Mouse (Mus musculus) mature B cell (primary cell): ENCODE results near the gene Nxpe2.

ENCODE experiments used
- in situ Hi-C: fragments of 300-500 bp; cut with MboI; formaldehyde crosslinking; loops from 2 replicates; pipeline ENCODE4 v1.14.3; 2019

Nxpe2 gene

GRCm38 (mm10) chr9:48298983-48299382 is 54.3 kb downstream of the Nxpe2 start:
- in situ Hi-C loops = no loop called here

DNA sequence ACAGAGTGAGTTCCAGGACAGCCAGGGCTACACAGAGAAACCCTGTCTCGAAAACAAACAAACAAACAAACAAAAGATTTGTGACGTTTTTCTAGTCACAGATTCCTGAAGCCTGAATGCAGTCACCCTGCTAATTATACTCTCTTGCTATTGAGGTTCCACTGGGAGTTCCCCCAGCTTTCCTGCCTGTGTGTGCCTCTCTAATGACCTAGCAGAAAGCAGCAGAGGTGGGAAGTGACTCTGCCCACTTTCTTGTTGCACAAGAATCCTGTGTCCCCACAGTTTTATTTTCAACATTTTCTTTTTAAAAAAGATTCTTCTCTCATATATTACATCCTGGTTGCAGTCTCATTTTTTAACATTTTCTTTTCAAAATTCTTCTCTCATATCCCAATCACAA is 58.5 kb downstream of the Nxpe2 start:
- in situ Hi-C loops = no loop called here

GRCm38 (mm10) chr9:48290281-48290680 is 63.0 kb downstream of the Nxpe2 start:
- in situ Hi-C loops = no loop called here

GRCm38 (mm10) chr9:48284221-48284620 is 69.0 kb downstream of the Nxpe2 start:
- in situ Hi-C loops = no loop called here

GRCm38 (mm10) chr9:48276831-48277230 is 76.4 kb downstream of the Nxpe2 start:
- in situ Hi-C loops = no loop called here
